Comparison of ENCODE assay signal across 16 mouse cellular contexts in genomic region chr4:34239624-34240023, GRCm38 (mm10).
"Had no signal": no experiment of that assay in that cellular context is flagged by ENCODE, and none has a peak within 500 bp of the region (broad histone marks: within the 10 kb centered on the region; RNA-seq: fewer than 3 reads in every experiment).

No protein-coding gene starts in this region.

- H3K4me1 ChIP-seq: liver, embryonic 12.5 days; megakaryocyte, embryonic 14.5 days had no signal

- H3K4me2 ChIP-seq: limb, embryonic 15.5 days; liver, embryonic 12.5 days; lung, embryonic 14.5 days; midbrain, embryonic 12.5 days; neural tube, embryonic 13.5 days had no signal

- H3K36me3 ChIP-seq: limb, embryonic 15.5 days; liver, embryonic 12.5 days; midbrain, embryonic 12.5 days; neural tube, embryonic 13.5 days had no signal

- H3K9me3 ChIP-seq: limb, embryonic 15.5 days; liver, embryonic 12.5 days; megakaryocyte, embryonic 14.5 days; midbrain, embryonic 12.5 days; neural tube, embryonic 13.5 days had no signal

- ATAC-seq: liver, embryonic 12.5 days had no signal

- H3K27me3 ChIP-seq: limb, embryonic 15.5 days; liver, embryonic 12.5 days; midbrain, embryonic 12.5 days; neural tube, embryonic 13.5 days had no signal

- H3K4me3 ChIP-seq: limb, embryonic 15.5 days; liver, embryonic 12.5 days; megakaryocyte, embryonic 14.5 days; midbrain, embryonic 12.5 days; neural tube, embryonic 13.5 days had no signal

- H3K9ac ChIP-seq: limb, embryonic 15.5 days; liver, embryonic 12.5 days; lung, embryonic 14.5 days; midbrain, embryonic 12.5 days; neural tube, embryonic 13.5 days had no signal

- H3K27ac ChIP-seq: limb, embryonic 15.5 days; liver, embryonic 12.5 days; macrophage; midbrain, embryonic 12.5 days; neural tube, embryonic 13.5 days had no signal

- DNase-seq: kidney, adult 11 months; kidney, postnatal 10 days; left cerebral cortex, postnatal 4 days; lung, embryonic 14.5 days; lung, postnatal 14 days; right cerebral cortex, adult 18-20 months; right cerebral cortex, postnatal 25 days; spleen, adult 18-20 months; thymus, adult 18-20 months; thymus, postnatal 25 days had no signal
